Mouse (Mus musculus): Measurements from ENCODE around the gene Dhx35. TPM values are rescaled to one million over a fixed set of nuclear protein-coding genes. Genes with fewer than 3 reads are reported as not detected.

Dhx35 gene
- total RNA-seq (2021), result 10 to 100 TPM; 16.7 to 18.5 TPM
- long read RNA-seq, experiment 1, transcript Dhx35-202 (22 exons, 3,284 nt), result major isoform, 5 of 13 reads
- long read RNA-seq, experiment 1, partial matches to known transcripts, result 2 of 13 reads
- long read RNA-seq, experiment 1, other reads (novel, unspliced or antisense), result 4 of 13 reads
- long read RNA-seq, experiment 2, transcript Dhx35-202 (22 exons, 3,284 nt), result major isoform, 5 of 11 reads
- long read RNA-seq, experiment 2, partial matches to known transcripts, result 5 of 11 reads
- long read RNA-seq, experiment 2, other reads (novel, unspliced or antisense), result 1 of 11 reads

- peak; percentile 94 to 95 for DNase-seq (ENCODE audit: low spot score in 2 of 2)
These were observed at the start of gene Dhx35 for GRCm38 (mm10) chr2:158794494-158795004. TSS of gene Dhx35 (plus strand) at chr2:158794807.

DNA sequence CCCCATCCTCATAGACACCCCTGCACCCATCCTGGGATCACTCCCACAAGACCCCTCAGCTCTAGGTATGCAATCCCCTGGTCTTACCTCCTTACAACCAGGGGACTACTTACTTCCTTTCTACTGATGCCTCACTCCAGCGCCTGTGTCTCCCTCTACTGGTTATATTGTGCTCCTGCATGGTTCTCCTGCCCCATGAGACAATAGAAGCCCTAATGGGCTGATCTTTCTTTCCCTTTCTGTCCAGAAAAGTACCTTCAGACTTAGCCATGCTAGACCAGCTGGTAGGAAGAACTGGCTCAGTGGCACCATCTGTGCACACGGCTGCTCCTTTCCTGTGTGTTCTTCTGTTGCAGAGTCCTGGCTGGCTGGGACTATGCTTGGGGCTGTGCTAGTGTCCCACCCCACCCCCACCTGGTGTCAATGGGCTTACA is 49.5 kb upstream of the Dhx35 start:
- peak in 1 of 2 experiments; percentile 51 for DNase-seq (ENCODE audit: low spot score in 2 of 2)

DNA sequence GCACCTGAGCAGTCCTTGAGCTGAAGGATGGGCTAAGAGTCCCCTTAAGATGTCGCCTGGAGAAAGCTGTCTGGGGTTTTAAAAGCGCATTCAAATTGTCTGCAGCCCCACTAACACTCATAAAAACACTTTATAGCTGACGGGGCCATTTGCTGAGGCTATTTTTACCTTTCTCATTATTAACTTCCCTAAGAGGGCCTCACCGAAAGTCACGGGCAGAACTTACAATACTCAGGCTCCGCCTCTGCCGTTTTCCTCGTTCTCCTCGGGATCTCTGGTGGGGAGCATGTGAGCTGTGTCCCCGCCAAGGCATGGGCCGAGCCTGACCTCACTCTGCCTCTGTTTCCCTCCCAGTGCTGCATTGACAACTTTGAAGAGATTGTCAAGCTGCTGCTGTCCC is 48.4 kb upstream of the Dhx35 start:
- DNase-seq (ENCODE audit: low spot score in 2 of 2), result no peak

GRCm38 (mm10) chr2:158749366-158749765 is 45.2 kb upstream of the Dhx35 start:
- peak; percentile 48 to 64 for DNase-seq (ENCODE audit: low spot score in 2 of 2)

- DNase-seq (ENCODE audit: low spot score in 2 of 2), result no peak
These were observed 34.4 kb upstream of the Dhx35 start for GRCm38 (mm10) chr2:158760231-158760630.

DNA sequence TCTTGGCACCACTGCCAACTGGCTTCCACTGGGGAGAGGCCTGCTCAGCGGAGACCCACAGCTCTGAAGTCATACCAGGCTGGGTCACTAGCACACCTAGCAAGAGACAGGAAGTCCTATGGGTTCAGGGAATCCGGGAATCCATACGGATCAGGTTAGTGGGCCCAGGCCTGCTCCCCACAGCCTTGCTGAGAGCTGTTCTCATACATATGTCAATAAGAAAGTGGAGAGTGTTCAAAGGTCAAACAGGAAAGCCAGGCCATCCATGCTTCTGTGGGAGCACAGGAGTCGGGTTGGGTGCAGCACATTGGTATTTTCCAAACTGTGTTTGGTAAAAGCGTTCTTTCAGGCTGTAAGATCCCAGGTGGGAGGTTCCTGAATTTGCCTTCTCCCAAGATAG is 32.3 kb upstream of the Dhx35 start:
- no peak for DNase-seq (ENCODE audit: low spot score in 2 of 2)

DNA sequence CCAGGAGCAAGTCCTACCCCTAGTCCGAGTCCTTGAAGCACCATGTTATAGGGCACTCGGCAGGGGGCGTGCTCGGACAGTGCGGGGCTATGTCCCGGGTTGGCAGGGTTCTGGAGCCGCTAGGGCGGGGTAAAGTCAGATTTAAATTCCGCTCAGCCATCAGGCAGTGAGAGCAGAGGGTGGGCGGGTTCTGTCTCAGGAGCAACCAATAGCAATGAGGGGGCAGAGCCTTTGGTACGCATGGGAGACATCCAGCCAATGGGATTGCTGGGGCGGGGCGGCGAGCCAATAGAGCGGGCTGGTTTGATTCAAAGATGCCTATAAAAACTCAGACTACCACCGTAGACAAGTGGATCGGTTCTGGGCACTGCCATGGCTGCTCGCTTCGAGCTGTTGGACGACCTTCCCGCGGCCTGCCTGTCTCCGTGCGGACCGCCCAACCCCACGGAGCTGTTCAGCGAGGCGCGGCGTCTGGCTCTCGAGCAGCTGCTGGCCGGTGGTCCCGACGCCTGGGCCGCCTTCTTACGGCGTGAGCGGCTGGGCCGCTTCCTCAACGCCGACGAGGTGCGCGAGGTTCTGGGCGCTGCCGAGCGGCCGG is 26.8 kb upstream of the Dhx35 start, which contains the start of gene Fam83d:
Gene Fam83d, plus strand, starts transcription at position 352 of the 598 bp plus-strand sequence.
- DNase-seq (ENCODE audit: low spot score in 2 of 2), result peak; percentile 90 to 94

DNA sequence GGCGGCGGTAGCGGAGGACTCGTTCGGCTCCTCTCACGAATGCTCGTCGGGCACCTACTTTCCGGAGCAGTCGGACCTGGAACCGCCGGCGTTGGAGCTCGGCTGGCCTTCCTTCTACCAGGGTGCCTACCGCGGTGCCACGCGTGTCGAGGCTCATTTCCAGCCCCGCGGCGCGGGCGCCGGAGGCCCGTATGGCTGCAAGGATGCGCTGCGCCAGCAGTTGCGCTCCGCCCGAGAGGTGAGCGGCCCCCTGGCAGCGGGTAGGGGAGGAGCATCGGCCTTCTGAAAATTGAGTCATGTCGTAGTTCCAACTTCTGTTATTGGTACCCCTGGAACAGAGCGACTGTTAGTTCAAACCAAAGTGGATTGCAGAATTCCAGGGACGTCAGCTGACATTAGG is 26.3 kb upstream of the Dhx35 start:
- DNase-seq (ENCODE audit: low spot score in 2 of 2), result no peak

- DNase-seq (ENCODE audit: low spot score in 2 of 2), result no peak
These were observed 25.8 kb upstream of the Dhx35 start for GRCm38 (mm10) chr2:158768771-158769170.

DNA sequence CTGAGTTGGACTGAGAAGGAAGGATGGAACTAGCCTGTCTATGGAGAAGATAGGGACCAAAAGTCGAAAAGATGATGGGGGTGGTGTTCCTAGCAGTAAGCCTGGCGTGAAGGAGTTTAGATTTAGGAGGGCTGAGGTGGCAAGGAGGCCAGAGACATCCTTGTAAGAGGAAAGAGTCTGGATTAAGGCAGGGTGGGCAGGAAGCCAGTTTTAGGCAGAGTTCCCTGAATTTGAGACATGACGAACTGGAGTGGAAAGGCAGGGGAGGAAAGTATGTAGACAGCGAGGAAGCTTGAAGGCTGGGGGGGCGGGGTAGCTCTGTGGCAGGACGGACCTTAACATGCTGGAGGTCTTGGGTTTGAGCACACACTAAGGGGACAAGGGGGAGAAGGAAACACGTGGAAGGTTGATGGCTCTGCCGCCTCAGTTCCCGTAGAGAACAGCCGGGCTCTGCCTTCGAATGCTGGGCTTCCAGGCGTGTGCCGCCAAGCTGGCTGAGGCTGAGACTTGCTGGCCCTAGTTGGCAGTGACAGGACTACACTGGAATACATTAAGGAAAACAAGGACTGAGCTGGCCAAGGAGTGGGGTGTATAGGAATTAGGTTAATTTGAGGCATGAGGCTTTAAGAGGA is 24.4 kb upstream of the Dhx35 start:
- no peak for DNase-seq (ENCODE audit: low spot score in 2 of 2)

- no peak for DNase-seq (ENCODE audit: low spot score in 2 of 2)
These were observed 23.4 kb upstream of the Dhx35 start for GRCm38 (mm10) chr2:158771066-158771763.

DNA sequence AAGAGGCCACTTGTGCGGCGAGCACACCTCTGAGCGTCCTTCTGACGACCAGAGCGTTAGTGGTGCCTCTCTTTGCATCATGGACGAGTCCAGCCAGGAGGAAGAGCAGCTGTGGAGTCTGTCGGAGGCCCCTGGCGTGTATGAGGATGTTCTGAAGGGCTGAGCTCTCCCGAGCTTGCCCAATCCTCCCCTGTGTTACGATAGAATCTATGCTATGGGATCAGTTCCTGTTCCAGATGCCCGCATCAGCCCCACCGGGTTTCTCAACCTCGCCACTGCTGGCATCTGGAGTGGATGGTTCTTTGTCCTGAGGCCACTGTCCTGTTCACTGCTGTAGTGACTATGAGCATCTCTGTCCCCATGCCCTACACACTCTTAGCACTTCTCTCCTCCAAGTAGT is 21.8 kb upstream of the Dhx35 start:
- no peak for DNase-seq (ENCODE audit: low spot score in 2 of 2)

GRCm38 (mm10) chr2:158774886-158775285 is 19.7 kb upstream of the Dhx35 start:
- DNase-seq (ENCODE audit: low spot score in 2 of 2), result no peak

DNA sequence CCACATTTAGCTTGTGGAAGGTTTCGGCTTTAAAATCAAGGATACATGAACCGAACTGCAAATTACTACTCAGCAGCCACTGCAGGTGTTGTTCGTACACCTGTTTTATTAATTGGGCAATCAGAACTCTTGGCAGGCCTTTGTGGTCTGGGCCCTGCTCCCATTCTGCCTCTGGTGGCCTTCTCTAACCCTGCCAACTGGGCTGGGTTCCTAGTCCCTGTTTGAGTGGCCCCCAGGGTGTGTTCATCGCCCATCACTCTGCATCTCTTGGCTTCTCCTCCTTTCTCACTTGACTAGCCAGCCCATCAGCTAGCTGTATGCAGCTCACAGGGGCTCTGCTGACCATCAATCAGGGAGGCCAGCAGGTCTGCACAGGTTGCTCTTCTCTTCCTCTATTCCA is 17.9 kb upstream of the Dhx35 start:
- DNase-seq (ENCODE audit: low spot score in 2 of 2), result no peak

DNA sequence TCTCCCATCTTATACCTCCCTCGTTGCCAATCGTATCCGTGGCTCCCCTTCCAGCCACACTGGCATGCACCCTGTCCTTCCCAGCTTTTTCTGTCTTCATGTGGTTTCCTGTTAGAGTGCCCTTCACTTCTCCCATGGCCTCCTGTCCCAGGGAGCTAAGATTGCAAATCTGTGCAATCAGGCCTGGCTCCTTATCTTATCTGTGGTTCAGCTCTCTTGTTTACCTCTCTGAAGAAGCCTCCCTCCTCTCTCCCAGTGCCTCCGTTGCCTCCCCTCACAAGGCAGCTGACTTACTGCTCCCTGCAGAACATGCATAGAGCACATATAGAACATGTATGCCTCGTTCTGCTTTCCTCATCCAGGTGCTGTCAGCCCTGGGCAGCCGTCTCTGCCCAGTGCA is 17.1 kb upstream of the Dhx35 start:
- no peak for DNase-seq (ENCODE audit: low spot score in 2 of 2)

DNA sequence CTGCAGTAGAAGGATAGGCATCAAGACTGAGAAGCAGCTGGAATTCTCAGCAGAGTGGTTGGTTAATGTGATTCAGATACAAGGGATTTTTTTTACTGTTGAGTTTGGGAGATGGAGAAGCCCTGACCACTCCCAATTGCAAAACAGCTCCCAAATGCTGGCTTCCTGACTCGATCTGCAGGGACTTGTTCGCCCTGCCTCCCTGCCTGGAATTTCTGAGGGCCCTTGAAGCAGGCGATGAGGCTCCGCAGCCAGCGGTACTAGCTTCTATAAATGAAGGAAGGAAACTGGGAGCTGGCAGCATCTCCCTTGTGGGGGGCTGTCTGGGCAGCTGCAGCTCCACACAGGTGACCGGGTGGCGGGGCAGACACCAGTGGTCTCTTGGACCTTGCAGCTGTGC is 16.3 kb upstream of the Dhx35 start:
- no peak for DNase-seq (ENCODE audit: low spot score in 2 of 2)

GRCm38 (mm10) chr2:158781126-158781525 is 13.5 kb upstream of the Dhx35 start:
- DNase-seq (ENCODE audit: low spot score in 2 of 2), result no peak

DNA sequence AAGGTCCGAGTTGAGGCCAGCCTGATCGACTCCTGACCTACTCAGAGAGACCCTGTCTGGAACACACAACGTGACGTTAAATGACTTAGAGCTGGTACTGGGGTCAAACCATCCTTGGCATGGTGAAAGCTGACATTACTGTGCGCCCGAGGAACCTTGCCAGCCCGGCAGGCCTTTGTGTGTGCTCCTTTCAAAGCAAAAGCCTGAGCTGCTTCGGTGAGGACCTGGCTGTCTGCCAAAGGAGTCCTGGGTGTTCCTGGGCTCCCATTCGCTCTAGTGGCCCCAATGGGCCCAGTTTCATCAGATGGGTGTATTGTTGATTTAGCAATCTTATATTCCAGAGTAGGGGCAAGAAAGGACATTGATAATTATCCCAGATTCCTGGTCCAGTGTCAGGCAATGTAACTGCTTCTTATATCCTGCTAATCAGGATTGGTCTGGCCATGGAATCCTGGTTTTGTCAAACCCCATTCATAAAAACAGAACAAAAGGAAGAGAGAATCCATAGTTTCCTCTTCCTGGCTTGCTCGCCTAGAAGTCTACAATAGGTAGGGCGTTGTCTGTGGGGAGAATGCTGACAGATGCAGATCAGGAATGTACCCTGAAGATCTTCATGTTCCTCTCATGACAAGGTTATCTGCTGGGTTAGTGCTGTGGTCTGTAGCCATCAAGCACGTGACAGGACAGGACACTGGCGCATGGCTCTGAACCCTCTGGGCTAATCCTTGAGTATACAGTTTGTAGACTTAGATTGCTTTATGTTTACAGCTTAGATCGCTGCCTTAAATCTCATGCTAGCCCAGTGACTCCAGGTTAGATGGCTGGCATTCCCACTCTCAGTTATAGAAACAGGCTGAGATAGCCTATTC is 7.4 kb upstream of the Dhx35 start:
- DNase-seq (ENCODE audit: low spot score in 2 of 2), result no peak

DNA sequence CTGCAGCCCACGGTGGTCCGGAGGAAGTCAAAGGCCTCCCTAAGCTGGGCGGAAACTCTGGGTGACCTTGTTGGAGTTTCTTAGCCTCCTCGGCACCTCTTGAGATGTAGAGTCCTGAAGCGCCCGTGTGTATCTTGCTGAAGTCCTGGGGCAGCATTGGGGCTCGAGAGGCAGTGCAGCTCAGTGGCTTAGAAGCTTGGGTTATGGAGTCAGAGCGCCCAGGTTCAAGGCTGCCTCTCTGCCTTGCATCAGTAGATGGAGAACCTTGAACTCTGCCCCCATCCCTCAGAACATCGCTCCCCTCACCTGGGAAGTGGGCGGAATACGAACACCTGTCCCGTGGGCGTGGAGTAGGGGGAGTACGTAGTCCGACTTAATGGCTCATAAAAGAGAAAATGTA is 436 bp downstream of the Dhx35 start:
- no peak for DNase-seq (ENCODE audit: low spot score in 2 of 2)

DNA sequence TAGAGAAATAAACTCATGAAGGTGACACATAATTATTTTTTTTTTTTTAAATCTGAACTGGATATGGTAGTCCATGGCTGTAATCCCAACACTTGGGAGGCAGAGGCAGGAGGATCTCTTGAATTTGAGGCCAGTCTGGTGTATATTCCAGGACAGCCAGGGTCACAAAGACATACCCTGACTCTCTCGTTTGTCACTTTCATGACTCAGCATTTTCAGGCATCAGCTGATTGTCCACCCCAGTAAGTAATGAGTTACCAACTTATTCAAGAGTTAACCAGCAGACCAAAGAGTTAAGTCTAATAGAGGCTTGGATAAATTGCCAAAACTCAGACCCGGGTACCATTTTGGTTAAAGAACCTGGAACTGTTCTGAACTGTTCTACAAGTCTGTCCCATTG is 1.3 kb downstream of the Dhx35 start:
- DNase-seq (ENCODE audit: low spot score in 2 of 2), result no peak

DNA sequence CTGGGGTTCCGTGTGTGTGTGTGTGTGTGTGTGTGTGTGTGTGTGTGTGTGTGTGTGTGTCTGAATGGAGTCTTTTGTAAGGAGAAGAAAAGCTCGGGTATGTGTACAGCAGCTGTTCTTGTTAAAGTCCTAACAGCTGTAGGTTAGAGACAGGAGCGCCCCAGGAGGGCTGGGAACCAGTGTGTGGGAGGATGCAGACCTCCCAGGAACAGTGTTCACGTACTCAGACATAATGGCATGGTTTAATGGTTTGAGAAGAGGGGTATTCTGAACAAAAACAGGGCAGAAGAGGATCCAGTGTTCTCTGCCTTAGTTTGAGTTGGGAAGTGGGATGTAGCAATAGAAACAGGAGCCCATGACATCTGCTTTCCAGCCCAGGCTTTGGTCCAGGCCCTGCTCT is 4.7 kb downstream of the Dhx35 start:
- no peak for DNase-seq (ENCODE audit: low spot score in 2 of 2)

Data from left cerebral cortex, adult 18-20 months (tissue).